Mouse (Mus musculus) heart, embryonic 16.5 days (tissue): ENCODE results near the gene Abcc1. TPM values are rescaled to one million over a fixed set of nuclear protein-coding genes. Genes with fewer than 3 reads are reported as not detected.

Source experiments
- ATAC-seq: fragments of 200-750 bp; cut with Nextera tagmentation; replicated peaks from 2 replicates; pipeline ENCODE4 v1.8.0; 2017; ENCODE audit warnings: moderate number of reproducible peaks; ENCODE audit not compliant: insufficient read depth, low FRiP score; ENCODE audit errors: extremely low read depth
- H3K27ac ChIP-seq: fragments of 300-500 bp; sonication (generic); 2 replicates; pipeline ENCODE4 v1.5.1; 2014; ENCODE audit warnings: mild to moderate bottlenecking, low read length, control low read depth, moderate library complexity
- H3K27me3 ChIP-seq: fragments of 300-500 bp; sonication (generic); 2 replicates; pipeline ENCODE4 v1.6.1; 2014; ENCODE audit warnings: low read length, mixed read lengths; ENCODE audit not compliant: control insufficient read depth, insufficient read depth
- H3K36me3 ChIP-seq: fragments of 300-500 bp; sonication (generic); 2 replicates; pipeline ENCODE4 v1.6.1; 2014; ENCODE audit not compliant: control insufficient read depth, insufficient read depth
- H3K4me1 ChIP-seq: fragments of 300-500 bp; sonication (generic); 2 replicates; pipeline ENCODE4 v1.6.1; 2014; ENCODE audit warnings: low read length, mixed read lengths; ENCODE audit not compliant: control insufficient read depth, insufficient read depth
- H3K4me2 ChIP-seq: fragments of 300-500 bp; sonication (generic); 2 replicates; pipeline ENCODE4 v1.6.1; 2014; ENCODE audit warnings: low read depth, mild to moderate bottlenecking, control low read depth, low read length
- H3K4me3 ChIP-seq: fragments of 300-500 bp; sonication (generic); 2 replicates; pipeline ENCODE4 v1.5.1; 2014; ENCODE audit warnings: mild to moderate bottlenecking, control low read depth, low read length
- H3K9ac ChIP-seq: fragments of 300-500 bp; sonication (generic); 2 replicates; pipeline ENCODE4 v1.6.1; 2014; ENCODE audit warnings: low read length, control low read depth
- H3K9me3 ChIP-seq: fragments of 300-500 bp; sonication (generic); replicated peaks from 2 replicates; pipeline ENCODE4 v1.6.1; 2016; ENCODE audit warnings: low read length; ENCODE audit not compliant: control insufficient read depth
- WGBS: fragments of 180-500 bp; shearing (Covaris S2); extraction: QIAGEN DNeasy Blood & Tissue Kit; methylation state at CpG from one replicate; pipeline ENCODE4 v1.1.7; 2014; 5-methylcytosine and 5-hydroxymethylcytosine counted together
- polyA plus RNA-seq: library from polyadenylated mRNA; unstranded; fragments of >200 nt; fragmentation: Nextera tagmentation; extraction: Ambion mirVana; gene quantifications from 2 replicates; pipeline ENCODE4 v1.2.1, GENCODE M21; 2015

Abcc1 gene
- polyA plus RNA-seq, 1 experiment from 2014 or later: 4.3 TPM

DNA sequence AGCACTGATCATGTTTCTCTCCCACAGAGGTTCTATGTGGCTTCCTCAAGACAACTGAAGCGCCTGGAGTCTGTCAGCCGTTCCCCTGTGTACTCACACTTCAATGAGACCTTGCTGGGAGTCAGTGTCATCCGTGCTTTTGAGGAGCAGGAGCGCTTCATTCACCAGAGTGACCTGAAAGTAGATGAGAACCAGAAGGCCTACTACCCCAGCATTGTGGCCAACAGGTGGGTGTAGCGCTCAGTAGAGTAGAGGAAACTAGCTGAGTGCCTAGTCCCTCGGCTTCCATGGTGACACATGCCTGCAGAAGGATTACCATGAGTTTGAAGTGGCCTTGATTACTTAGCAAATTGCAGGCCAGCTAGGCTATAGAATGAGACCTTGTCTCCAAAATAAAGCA lies 103.7 kb downstream of the Abcc1 start:
- no peaks in the 10 kb centered on the region for H3K27me3 ChIP-seq
- no peak overlapping the region for H3K4me3 ChIP-seq
- no peak for ATAC-seq
- no peak overlapping the region for H3K9ac ChIP-seq
- no peaks in the 10 kb centered on the region for H3K4me1 ChIP-seq
- no peaks in the 10 kb centered on the region for H3K36me3 ChIP-seq
- H3K27ac ChIP-seq: no peak overlapping the region
- no peak overlapping the region for H3K4me2 ChIP-seq
- H3K9me3 ChIP-seq: no peaks in the 10 kb centered on the region
- WGBS: 88% methylated on average over 6 of the region's 6 CpGs

DNA sequence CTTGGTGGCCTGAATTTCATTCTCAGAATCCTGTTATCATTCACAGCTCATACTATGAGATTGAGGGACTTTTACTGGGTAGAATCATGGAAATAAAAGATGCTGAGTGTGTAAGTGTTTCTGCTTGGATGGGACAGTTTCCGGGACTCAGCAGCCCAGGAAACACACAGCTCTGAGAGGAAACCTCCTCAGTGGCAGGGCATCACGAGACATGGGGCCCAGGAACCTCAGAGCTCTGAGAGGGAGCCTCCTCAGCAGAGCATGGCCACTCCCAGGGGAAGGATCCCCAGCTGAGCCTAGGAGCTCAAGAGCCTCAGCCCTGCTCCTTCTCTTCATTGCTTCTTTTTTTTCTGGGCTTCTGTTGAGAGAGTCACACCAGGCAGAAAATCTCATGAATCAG lies 107.0 kb downstream of the Abcc1 start:
- WGBS: 74% methylated on average over 2 of the region's 2 CpGs

GRCm38 (mm10) chr16:14468841-14469240 lies 107.5 kb downstream of the Abcc1 start:
- no peak overlapping the region for H3K4me3 ChIP-seq
- no peak overlapping the region for H3K27ac ChIP-seq
- no peak overlapping the region for H3K4me2 ChIP-seq
- H3K4me1 ChIP-seq: no peaks in the 10 kb centered on the region
- H3K9ac ChIP-seq: no peak overlapping the region
- H3K9me3 ChIP-seq: no peaks in the 10 kb centered on the region
- no peak for ATAC-seq
- no peaks in the 10 kb centered on the region for H3K27me3 ChIP-seq
- WGBS: 93% methylated on average over 5 of the region's 5 CpGs
- no peaks in the 10 kb centered on the region for H3K36me3 ChIP-seq

More for the DNA sequence above, 107.0 kb downstream of the Abcc1 start:
- Histone ChIP-seq H3K36me3 (no peaks in the 10 kb centered on the region), H3K4me3 (no peak overlapping the region), H3K27me3 (no peaks in the 10 kb centered on the region), H3K9ac (no peak overlapping the region), H3K4me2 (no peak overlapping the region), H3K4me1 (no peaks in the 10 kb centered on the region), H3K9me3 (no peaks in the 10 kb centered on the region), H3K27ac (no peak overlapping the region)
- no peak for ATAC-seq

GRCm38 (mm10) chr16:14472171-14472570 lies 110.8 kb downstream of the Abcc1 start:
- Histone ChIP-seq H3K27ac (no peak overlapping the region), H3K36me3 (no peaks in the 10 kb centered on the region), H3K9ac (no peak overlapping the region), H3K27me3 (no peaks in the 10 kb centered on the region), H3K4me2 (no peak overlapping the region), H3K4me1 (no peaks in the 10 kb centered on the region), H3K9me3 (no peaks in the 10 kb centered on the region), H3K4me3 (no peak overlapping the region)
- ATAC-seq: no peak
- 85% methylated on average over 5 of the region's 5 CpGs for WGBS

GRCm38 (mm10) chr16:14473686-14474085 lies 112.3 kb downstream of the Abcc1 start:
- H3K4me2 ChIP-seq: no peak overlapping the region
- no peaks in the 10 kb centered on the region for H3K36me3 ChIP-seq
- no peaks in the 10 kb centered on the region for H3K4me1 ChIP-seq
- no peak for ATAC-seq
- H3K4me3 ChIP-seq: no peak overlapping the region
- WGBS: 87% methylated on average over 7 of the region's 7 CpGs
- no peak overlapping the region for H3K9ac ChIP-seq
- H3K27ac ChIP-seq: no peak overlapping the region
- H3K9me3 ChIP-seq: no peaks in the 10 kb centered on the region
- H3K27me3 ChIP-seq: no peaks in the 10 kb centered on the region

DNA sequence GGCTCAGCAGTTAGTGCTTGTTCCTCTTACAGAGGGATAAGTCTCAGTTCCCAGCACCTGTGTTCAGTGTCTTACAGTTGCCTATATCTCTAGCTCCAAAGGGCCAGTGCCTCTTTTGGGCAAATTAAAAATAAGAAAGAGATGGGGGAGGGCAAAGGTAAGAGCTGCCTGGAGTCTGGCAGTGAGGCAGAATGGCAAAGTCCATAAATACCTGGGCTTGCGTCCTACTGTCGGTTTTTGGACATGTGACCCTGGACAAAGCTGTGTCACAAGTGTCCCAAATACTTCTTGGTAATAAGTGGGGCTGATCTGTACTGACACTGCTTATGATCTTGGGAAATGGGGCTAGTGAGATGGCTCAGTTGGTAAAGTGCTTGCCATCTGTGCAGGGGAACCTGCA lies 113.6 kb downstream of the Abcc1 start:
- Histone ChIP-seq H3K9me3 (no peaks in the 10 kb centered on the region), H3K4me2 (no peak overlapping the region), H3K9ac (no peak overlapping the region), H3K36me3 (no peaks in the 10 kb centered on the region), H3K4me1 (no peaks in the 10 kb centered on the region), H3K4me3 (no peak overlapping the region), H3K27me3 (no peaks in the 10 kb centered on the region), H3K27ac (no peak overlapping the region)
- no peak for ATAC-seq
- whole genome bisulfite sequencing: 86% methylated on average over 2 of the region's 2 CpGs

- Histone ChIP-seq H3K9ac (no peak overlapping the region), H3K9me3 (no peaks in the 10 kb centered on the region), H3K27me3 (no peaks in the 10 kb centered on the region), H3K4me3 (no peak overlapping the region), H3K4me1 (no peaks in the 10 kb centered on the region), H3K27ac (no peak overlapping the region), H3K36me3 (no peaks in the 10 kb centered on the region), H3K4me2 (no peak overlapping the region)
- WGBS: 78% methylated on average over 8 of the region's 8 CpGs
- ATAC-seq: no peak
These were observed 114.7 kb downstream of the Abcc1 start for GRCm38 (mm10) chr16:14476056-14476455.

DNA sequence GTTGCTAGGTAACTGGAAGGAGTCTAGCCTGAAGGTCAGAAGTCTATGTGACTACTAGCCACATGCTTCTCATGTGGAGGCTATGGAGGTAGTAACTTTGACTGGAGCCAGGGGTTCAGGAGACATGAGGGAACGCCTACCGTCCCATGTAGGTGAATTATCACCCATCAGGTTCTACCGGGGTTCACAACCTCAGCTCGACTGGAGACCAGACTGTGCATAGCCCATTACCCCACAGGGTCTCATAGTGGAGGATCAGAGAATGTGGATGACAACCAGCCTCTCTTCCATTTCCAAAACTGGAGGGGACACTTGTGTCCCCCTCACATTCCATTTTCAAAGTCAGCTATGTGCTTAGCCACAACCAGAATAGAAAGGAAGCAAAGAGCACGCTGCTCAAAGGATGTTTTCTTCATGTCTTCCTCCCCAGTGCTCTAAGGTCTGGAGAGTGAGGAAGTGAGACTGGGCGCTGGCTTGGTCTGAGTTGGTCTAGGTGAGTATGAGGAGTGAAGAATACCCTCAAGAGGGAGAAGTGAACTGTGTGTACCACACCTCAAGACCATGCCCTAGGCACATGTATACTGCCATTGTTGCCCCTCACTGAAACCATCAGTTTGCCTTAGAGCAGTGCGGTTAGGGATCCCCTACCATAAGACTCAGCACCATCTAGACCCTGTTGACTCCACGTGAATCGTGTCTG lies 115.5 kb downstream of the Abcc1 start:
- Histone ChIP-seq H3K27ac (no peak overlapping the region), H3K27me3 (no peaks in the 10 kb centered on the region), H3K4me1 (no peaks in the 10 kb centered on the region), H3K9ac (no peak overlapping the region), H3K4me2 (no peak overlapping the region), H3K36me3 (no peaks in the 10 kb centered on the region), H3K9me3 (no peaks in the 10 kb centered on the region), H3K4me3 (no peak overlapping the region)
- ATAC-seq: no peak
- WGBS: 86% methylated on average over 9 of the region's 9 CpGs

DNA sequence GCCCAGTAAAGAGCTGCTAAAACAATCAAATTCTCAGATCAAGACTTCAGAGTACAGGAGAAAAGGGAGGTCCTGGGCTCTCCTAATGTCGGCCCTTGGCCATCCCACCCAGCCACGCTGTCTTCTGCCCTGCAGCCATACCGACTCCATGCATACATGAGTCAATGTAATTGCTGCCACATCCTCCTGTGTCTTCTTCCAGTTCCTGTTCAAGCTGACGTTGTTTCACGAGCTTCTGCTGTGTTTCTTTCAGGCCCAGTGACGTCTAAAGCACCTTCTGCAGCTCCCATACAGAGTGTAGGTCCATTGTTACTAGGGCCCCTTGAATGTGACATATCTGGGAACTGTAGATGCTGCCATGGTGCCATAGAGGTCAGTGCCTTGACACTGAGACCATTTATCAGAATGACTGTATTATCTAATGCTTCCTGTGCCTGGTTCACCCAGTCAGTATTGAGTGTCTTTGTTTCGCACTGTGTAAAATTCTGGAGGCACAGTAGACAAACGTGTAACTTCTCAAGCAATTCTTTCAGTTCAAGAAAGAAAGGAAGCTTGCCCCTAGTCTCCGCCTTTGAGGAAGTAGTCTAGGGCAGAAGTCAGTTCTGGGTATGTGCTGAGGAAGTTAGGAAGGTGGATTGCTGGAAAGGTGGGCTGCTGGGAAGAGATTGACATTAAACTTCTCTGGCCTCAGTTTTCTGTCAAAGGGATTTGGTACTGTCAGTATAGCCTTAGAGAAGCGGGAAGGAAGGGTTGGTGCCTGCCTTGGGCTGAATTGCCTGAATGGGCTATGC lies 116.3 kb downstream of the Abcc1 start:
- H3K27me3 ChIP-seq: no peaks in the 10 kb centered on the region
- no peak overlapping the region for H3K4me3 ChIP-seq
- H3K27ac ChIP-seq: no peak overlapping the region
- H3K36me3 ChIP-seq: no peaks in the 10 kb centered on the region
- H3K4me1 ChIP-seq: no peaks in the 10 kb centered on the region
- H3K9ac ChIP-seq: no peak overlapping the region
- H3K9me3 ChIP-seq: no peaks in the 10 kb centered on the region
- no peak overlapping the region for H3K4me2 ChIP-seq
- WGBS: 59% methylated on average over 10 of the region's 10 CpGs
- ATAC-seq: no peak
